Mouse (Mus musculus): Measurements from ENCODE around the gene Aaas. TPM values are rescaled to one million over a fixed set of nuclear protein-coding genes. Genes with fewer than 3 reads are reported as not detected.

Gene Aaas
- polyA plus RNA-seq (2016; fragmentation: Nextera tagmentation; extraction: Ambion mirVana) = 51.3 and 53.2 TPM in 2 replicates

GRCm38 (mm10) chr15:102350138-102350941 lies at the start of gene Aaas:
Aaas (minus strand) TSS chr15:102350771.
- H3K9ac ChIP-seq = peak within 1 kb of the TSS; percentile 76
- peak within 1 kb of the TSS; percentile 77 for H3K4me3 ChIP-seq
- peak within 1 kb of the TSS; percentile 84 for H3K4me2 ChIP-seq (replicated peaks)
- peak; percentile 81 for ATAC-seq (ENCODE audit: low FRiP score, low read depth)
- WGBS = under 1% methylated on average over 56 of the region's 56 CpGs
- no peaks in the 10 kb centered on the region for H3K9me3 ChIP-seq
- H3K27ac ChIP-seq = no peak within 1 kb of the TSS
- peaks cover 18% of the 10 kb centered on the region for H3K36me3 ChIP-seq
- H3K27me3 ChIP-seq (replicated peaks) = no peaks in the 10 kb centered on the region
- H3K4me1 ChIP-seq = peaks cover 13% of the 10 kb centered on the region

GRCm38 (mm10) chr15:102399229-102400221 lies 49.0 kb upstream of the Aaas start:
- no peaks in the 10 kb centered on the region for H3K27me3 ChIP-seq (replicated peaks)
- H3K9me3 ChIP-seq = no peaks in the 10 kb centered on the region
- peaks cover 8% of the 10 kb centered on the region for H3K4me1 ChIP-seq
- no peaks in the 10 kb centered on the region for H3K36me3 ChIP-seq
- H3K4me3 ChIP-seq = peak overlapping the region; percentile 40
- H3K27ac ChIP-seq = no peak overlapping the region; the same call in 1 of the 2 replicates
- H3K9ac ChIP-seq = peak overlapping the region; percentile 52
- WGBS = 4% methylated on average over 34 of the region's 34 CpGs
- H3K4me2 ChIP-seq (replicated peaks) = peak overlapping the region; percentile 78
- ATAC-seq (ENCODE audit: low FRiP score, low read depth) = no peak

- no peaks in the 10 kb centered on the region for H3K9me3 ChIP-seq
- ATAC-seq (ENCODE audit: low FRiP score, low read depth) = no peak
- 32% methylated on average over 5 of the region's 5 CpGs for WGBS
- H3K4me2 ChIP-seq (replicated peaks) = peak overlapping the region; percentile 78; the same call in 1 of the 2 replicates
- H3K27me3 ChIP-seq (replicated peaks) = no peaks in the 10 kb centered on the region
- no peak overlapping the region for H3K9ac ChIP-seq
- peaks cover 8% of the 10 kb centered on the region for H3K4me1 ChIP-seq
- no peak overlapping the region for H3K27ac ChIP-seq
- H3K36me3 ChIP-seq = no peaks in the 10 kb centered on the region
- no peak overlapping the region for H3K4me3 ChIP-seq
These were observed 48.1 kb upstream of the Aaas start for GRCm38 (mm10) chr15:102398629-102399028.

GRCm38 (mm10) chr15:102395061-102395460 lies 44.5 kb upstream of the Aaas start:
- H3K9me3 ChIP-seq = no peaks in the 10 kb centered on the region
- H3K4me1 ChIP-seq = peaks cover 8% of the 10 kb centered on the region
- 23% methylated on average over 3 of the region's 3 CpGs for WGBS
- no peak overlapping the region for H3K9ac ChIP-seq
- no peak overlapping the region for H3K4me2 ChIP-seq (replicated peaks)
- no peak overlapping the region for H3K4me3 ChIP-seq
- ATAC-seq (ENCODE audit: low FRiP score, low read depth) = no peak
- no peaks in the 10 kb centered on the region for H3K27me3 ChIP-seq (replicated peaks)
- H3K27ac ChIP-seq = no peak overlapping the region
- H3K36me3 ChIP-seq = no peaks in the 10 kb centered on the region

GRCm38 (mm10) chr15:102393584-102394014 lies 43.0 kb upstream of the Aaas start:
- Histone ChIP-seq H3K4me2 (replicated peaks) (no peak overlapping the region), H3K9ac (no peak overlapping the region), H3K27me3 (replicated peaks) (no peaks in the 10 kb centered on the region), H3K27ac (no peak overlapping the region), H3K4me3 (no peak overlapping the region), H3K36me3 (no peaks in the 10 kb centered on the region), H3K9me3 (no peaks in the 10 kb centered on the region), H3K4me1 (no peaks in the 10 kb centered on the region)
- no peak for ATAC-seq (ENCODE audit: low FRiP score, low read depth)

- WGBS = 48% methylated on average over 2 of the region's 2 CpGs
- Histone ChIP-seq H3K9ac (no peak overlapping the region), H3K36me3 (no peaks in the 10 kb centered on the region), H3K4me2 (replicated peaks) (no peak overlapping the region), H3K27ac (no peak overlapping the region), H3K4me3 (no peak overlapping the region), H3K4me1 (no peaks in the 10 kb centered on the region), H3K27me3 (replicated peaks) (no peaks in the 10 kb centered on the region), H3K9me3 (no peaks in the 10 kb centered on the region)
- ATAC-seq (ENCODE audit: low FRiP score, low read depth) = no peak
These were observed 41.9 kb upstream of the Aaas start for GRCm38 (mm10) chr15:102392520-102392919.

GRCm38 (mm10) chr15:102388942-102389341 lies 38.4 kb upstream of the Aaas start:
- 93% methylated on average over 3 of the region's 3 CpGs for WGBS
- no peak overlapping the region for H3K9ac ChIP-seq
- no peaks in the 10 kb centered on the region for H3K27me3 ChIP-seq (replicated peaks)
- no peak overlapping the region for H3K27ac ChIP-seq
- no peak overlapping the region for H3K4me2 ChIP-seq (replicated peaks)
- ATAC-seq (ENCODE audit: low FRiP score, low read depth) = no peak
- H3K4me3 ChIP-seq = no peak overlapping the region
- H3K36me3 ChIP-seq = no peaks in the 10 kb centered on the region
- no peaks in the 10 kb centered on the region for H3K9me3 ChIP-seq
- no peaks in the 10 kb centered on the region for H3K4me1 ChIP-seq

GRCm38 (mm10) chr15:102386640-102387039 lies 36.1 kb upstream of the Aaas start:
- Histone ChIP-seq H3K27ac (no peak overlapping the region), H3K4me3 (no peak overlapping the region), H3K9me3 (no peaks in the 10 kb centered on the region), H3K27me3 (replicated peaks) (no peaks in the 10 kb centered on the region), H3K36me3 (no peaks in the 10 kb centered on the region), H3K4me2 (replicated peaks) (no peak overlapping the region), H3K9ac (no peak overlapping the region), H3K4me1 (no peaks in the 10 kb centered on the region; the same call in 1 of the 2 replicates)
- ATAC-seq (ENCODE audit: low FRiP score, low read depth) = no peak
- 50% methylated on average over 9 of the region's 9 CpGs for WGBS

GRCm38 (mm10) chr15:102383671-102384070 lies 33.1 kb upstream of the Aaas start:
- no peak overlapping the region for H3K9ac ChIP-seq
- H3K36me3 ChIP-seq = no peaks in the 10 kb centered on the region
- H3K9me3 ChIP-seq = no peaks in the 10 kb centered on the region
- H3K27me3 ChIP-seq (replicated peaks) = no peaks in the 10 kb centered on the region
- 85% methylated on average over 6 of the region's 6 CpGs for WGBS
- H3K4me1 ChIP-seq = no peaks in the 10 kb centered on the region; the same call in 1 of the 2 replicates
- no peak overlapping the region for H3K27ac ChIP-seq
- no peak for ATAC-seq (ENCODE audit: low FRiP score, low read depth)
- H3K4me2 ChIP-seq (replicated peaks) = no peak overlapping the region
- H3K4me3 ChIP-seq = no peak overlapping the region

GRCm38 (mm10) chr15:102381575-102381974 lies 31.0 kb upstream of the Aaas start:
- H3K4me2 ChIP-seq (replicated peaks) = no peak overlapping the region
- H3K4me3 ChIP-seq = no peak overlapping the region
- 7% methylated on average over 7 of the region's 7 CpGs for WGBS
- no peaks in the 10 kb centered on the region for H3K9me3 ChIP-seq
- H3K36me3 ChIP-seq = no peaks in the 10 kb centered on the region
- peaks cover 14% of the 10 kb centered on the region for H3K4me1 ChIP-seq
- H3K27ac ChIP-seq = no peak overlapping the region
- H3K27me3 ChIP-seq (replicated peaks) = no peaks in the 10 kb centered on the region
- no peak overlapping the region for H3K9ac ChIP-seq
- ATAC-seq (ENCODE audit: low FRiP score, low read depth) = peak; percentile 54; the same call in 1 of the 2 replicates

- H3K36me3 ChIP-seq = no peaks in the 10 kb centered on the region
- ATAC-seq (ENCODE audit: low FRiP score, low read depth) = no peak
- H3K9ac ChIP-seq = no peak overlapping the region
- peak overlapping the region; percentile 98 for H3K4me2 ChIP-seq (replicated peaks)
- WGBS = 4% methylated on average over 10 of the region's 10 CpGs
- H3K27me3 ChIP-seq (replicated peaks) = no peaks in the 10 kb centered on the region; the same call in 1 of the 2 replicates
- H3K9me3 ChIP-seq = no peaks in the 10 kb centered on the region
- H3K4me1 ChIP-seq = peaks cover 19% of the 10 kb centered on the region
- no peak overlapping the region for H3K27ac ChIP-seq
- H3K4me3 ChIP-seq = no peak overlapping the region
These were observed 27.3 kb upstream of the Aaas start for GRCm38 (mm10) chr15:102377810-102378262.

- H3K27me3 ChIP-seq (replicated peaks) = no peaks in the 10 kb centered on the region; the same call in 1 of the 2 replicates
- no peaks in the 10 kb centered on the region for H3K36me3 ChIP-seq
- ATAC-seq (ENCODE audit: low FRiP score, low read depth) = peak; percentile 78
- WGBS = 0% methylated on average over 7 of the region's 7 CpGs
- H3K27ac ChIP-seq = no peak overlapping the region
- H3K9me3 ChIP-seq = no peaks in the 10 kb centered on the region
- H3K4me1 ChIP-seq = peaks cover 19% of the 10 kb centered on the region
- peak overlapping the region; percentile 98 for H3K4me2 ChIP-seq (replicated peaks)
- H3K9ac ChIP-seq = peak overlapping the region; percentile 74
- H3K4me3 ChIP-seq = peak overlapping the region; percentile 55
These were observed 26.6 kb upstream of the Aaas start for GRCm38 (mm10) chr15:102377163-102377543.
